Mouse (Mus musculus) embryonic facial prominence, embryonic 14.5 days (tissue): ENCODE measurements around the gene Gabra5. TPM values are rescaled to one million over a fixed set of nuclear protein-coding genes. Genes with fewer than 3 reads are reported as not detected.

ENCODE experiments used
- ATAC-seq: fragments of 200-750 bp; cut with Nextera tagmentation; 2 replicates; pipeline ENCODE4 v1.8.0; 2017; ENCODE audit warnings: low read depth, moderate number of reproducible peaks, moderate TSS enrichment
- DNase-seq: peaks from one replicate; pipeline ENCODE4 v3.0.0-alpha.2; 2015; ENCODE audit warnings: low spot score
- H3K27ac ChIP-seq: fragments of 300-500 bp; sonication (generic); replicated peaks from 2 replicates; pipeline ENCODE4 v1.5.1; 2014; ENCODE audit warnings: low read depth, mild to moderate bottlenecking, low read length, moderate library complexity
- H3K27me3 ChIP-seq: fragments of 300-500 bp; sonication (generic); replicated peaks from 2 replicates; pipeline ENCODE4 v1.6.1; 2014; ENCODE audit warnings: low read length; ENCODE audit not compliant: control insufficient read depth, insufficient read depth
- H3K36me3 ChIP-seq: fragments of 300-500 bp; sonication (generic); 2 replicates; pipeline ENCODE4 v1.6.1; 2014; ENCODE audit warnings: low read length, mixed read lengths; ENCODE audit not compliant: control insufficient read depth, insufficient read depth
- H3K4me1 ChIP-seq: fragments of 300-500 bp; sonication (generic); 2 replicates; pipeline ENCODE4 v1.6.1; 2014; ENCODE audit warnings: antibody characterized with exemption, low read length; ENCODE audit not compliant: control insufficient read depth, insufficient read depth
- H3K4me2 ChIP-seq: fragments of 300-500 bp; sonication (generic); 2 replicates; pipeline ENCODE4 v1.6.1; 2014; ENCODE audit warnings: low read depth, mild to moderate bottlenecking, low read length, moderate library complexity, mixed read lengths
- H3K4me3 ChIP-seq: fragments of 300-500 bp; sonication (generic); 2 replicates; pipeline ENCODE4 v1.5.1; 2014; ENCODE audit warnings: low read depth, mild to moderate bottlenecking, low read length
- H3K9ac ChIP-seq: fragments of 300-500 bp; sonication (generic); 2 replicates; pipeline ENCODE4 v1.6.1; 2014; ENCODE audit warnings: low read depth, mild to moderate bottlenecking, low read length, moderate library complexity, mixed read lengths
- H3K9me3 ChIP-seq: fragments of 300-500 bp; sonication (generic); 2 replicates; pipeline ENCODE4 v1.6.1; 2016; ENCODE audit warnings: low read length; ENCODE audit not compliant: control insufficient read depth
- WGBS: fragments of 180-500 bp; shearing (Covaris S2); extraction: QIAGEN DNeasy Blood & Tissue Kit; methylation state at CpG from one replicate; pipeline ENCODE4 v1.1.7; 2014; 5-methylcytosine and 5-hydroxymethylcytosine counted together
- polyA plus RNA-seq: library from polyadenylated mRNA; unstranded; fragments of >200 nt; fragmentation: Nextera tagmentation; extraction: Ambion mirVana; gene quantifications from 2 replicates; pipeline ENCODE4 v1.2.1, GENCODE M21; 2014

The Gabra5 gene
- polyA plus RNA-seq, 1 experiment from 2014 or later: 1.7 TPM

DNA sequence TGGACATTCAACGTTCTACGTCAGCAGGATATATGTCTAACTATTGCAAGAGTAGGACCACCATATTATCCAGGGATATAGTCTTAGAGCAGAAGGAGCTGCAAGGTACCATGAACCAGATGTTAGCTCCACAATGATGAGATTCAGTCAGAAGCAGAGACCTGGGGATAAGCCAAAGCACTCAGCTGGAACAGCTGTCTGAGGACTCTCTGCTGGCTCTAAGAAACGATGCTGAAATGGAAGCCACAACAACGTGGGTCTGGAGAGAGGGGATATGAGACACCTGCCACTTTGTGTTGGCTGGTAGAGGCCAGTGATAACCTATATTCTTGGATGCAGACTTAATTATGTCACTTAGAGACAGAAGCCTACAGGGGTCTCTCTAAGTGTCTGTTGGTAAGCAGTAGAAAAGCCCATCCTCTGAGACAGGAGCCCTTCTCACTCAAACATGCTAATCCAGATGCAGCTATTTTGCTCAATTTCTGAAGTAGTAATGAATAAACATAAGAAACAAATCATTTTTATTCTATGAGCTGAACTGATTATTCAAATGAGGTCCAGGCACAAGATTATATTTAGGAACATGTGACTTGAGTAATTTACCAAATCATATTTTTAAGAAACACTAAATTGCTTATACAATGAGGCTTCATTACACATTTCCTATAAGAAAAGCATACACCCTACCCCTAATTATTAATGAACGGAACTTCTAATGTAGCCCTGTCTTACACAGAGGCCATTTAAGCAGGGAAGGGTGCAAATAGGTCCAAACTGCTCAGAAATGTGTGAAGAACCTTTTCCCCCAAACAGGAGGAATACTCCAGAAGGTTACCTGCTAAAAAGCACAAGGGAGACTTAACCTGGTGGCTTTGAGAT is 144.5 kb downstream of the Gabra5 start:
- DNase-seq (no peak), ATAC-seq (no peak)
- Histone ChIP-seq H3K9me3 (no peaks in the 10 kb centered on the region), H3K9ac (no peak overlapping the region), H3K27ac (no peak overlapping the region), H3K4me2 (no peak overlapping the region), H3K36me3 (no peaks in the 10 kb centered on the region), H3K4me3 (no peak overlapping the region), H3K27me3 (no peaks in the 10 kb centered on the region), H3K4me1 (no peaks in the 10 kb centered on the region)
- 80% methylated on average over 5 of the region's 5 CpGs for WGBS

DNA sequence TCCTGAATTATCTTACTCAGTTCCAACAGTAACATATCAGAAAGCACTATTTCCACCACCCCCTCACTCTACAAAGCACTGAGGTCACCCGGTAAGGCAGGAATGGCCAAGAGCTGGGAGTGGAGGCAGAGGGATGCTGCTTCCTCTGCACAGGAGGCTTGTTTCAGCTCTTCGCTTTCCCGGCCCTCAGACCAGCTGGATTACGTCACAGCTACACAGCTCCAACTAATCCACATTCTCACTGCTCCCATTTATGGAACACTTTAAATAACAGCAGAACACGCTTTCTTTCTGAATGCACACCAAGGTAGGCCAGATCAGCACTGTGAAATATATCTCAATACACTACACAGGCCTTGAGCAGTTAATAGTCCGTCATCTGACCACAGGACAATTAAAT is 146.0 kb downstream of the Gabra5 start:
- no peak overlapping the region for H3K9ac ChIP-seq
- WGBS: 79% methylated on average over 6 of the region's 6 CpGs
- H3K27me3 ChIP-seq: no peaks in the 10 kb centered on the region
- ATAC-seq (no peak), DNase-seq (no peak)
- H3K4me2 ChIP-seq: no peak overlapping the region
- H3K36me3 ChIP-seq: no peaks in the 10 kb centered on the region
- no peak overlapping the region for H3K27ac ChIP-seq
- no peaks in the 10 kb centered on the region for H3K4me1 ChIP-seq
- no peak overlapping the region for H3K4me3 ChIP-seq
- H3K9me3 ChIP-seq: no peaks in the 10 kb centered on the region

DNA sequence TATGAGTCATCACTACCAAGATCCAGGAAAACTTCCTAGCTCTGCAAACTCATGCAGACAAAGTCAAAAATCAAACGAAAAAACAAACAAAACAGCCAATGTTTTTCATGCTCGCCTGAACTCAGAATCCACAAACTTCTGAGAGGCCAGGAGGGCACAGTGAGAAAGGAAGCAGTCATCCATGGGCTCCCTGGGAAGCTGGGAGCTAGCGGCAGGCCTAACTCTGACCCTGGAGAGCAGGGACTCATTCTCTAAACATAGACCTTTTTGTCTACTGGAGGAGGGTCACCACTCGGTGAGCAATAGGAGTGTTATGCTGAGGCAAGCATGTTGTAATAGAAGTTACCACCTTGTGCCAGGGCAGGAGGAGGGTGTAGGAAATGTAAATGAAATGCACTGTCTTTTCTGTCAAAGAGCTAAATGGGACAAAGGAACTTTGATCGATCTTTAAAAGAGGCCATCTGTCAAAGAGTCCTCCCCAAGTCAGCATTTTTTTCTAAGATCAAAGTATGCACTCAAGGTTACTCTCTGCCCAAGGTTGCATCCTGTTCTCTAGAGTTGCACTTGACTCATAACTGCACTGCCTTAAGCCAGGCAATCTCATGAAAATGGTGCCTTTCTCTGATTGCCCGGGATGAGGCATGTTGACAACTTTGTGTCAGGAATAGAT is 151.9 kb downstream of the Gabra5 start:
- no peak overlapping the region for H3K9ac ChIP-seq
- no peak for DNase-seq
- WGBS: 38% methylated on average over 6 of the region's 6 CpGs
- no peak overlapping the region for H3K27ac ChIP-seq
- H3K4me1 ChIP-seq: no peaks in the 10 kb centered on the region
- H3K4me2 ChIP-seq: no peak overlapping the region
- H3K27me3 ChIP-seq: no peaks in the 10 kb centered on the region
- H3K36me3 ChIP-seq: no peaks in the 10 kb centered on the region
- no peaks in the 10 kb centered on the region for H3K9me3 ChIP-seq
- ATAC-seq: no peak
- H3K4me3 ChIP-seq: no peak overlapping the region

Other genes with a start within 250 kb of the Gabra5 start
- 0.77 and 0.96 TPM in 2 replicates for gene Gabrg3, start 122.9 kb downstream of the Gabra5 start, polyA plus RNA-seq
- gene Gabrb3, start 90.4 kb downstream of the Gabra5 start, polyA plus RNA-seq: 3.3 and 4.4 TPM in 2 replicates